In the genomic region with DNA sequence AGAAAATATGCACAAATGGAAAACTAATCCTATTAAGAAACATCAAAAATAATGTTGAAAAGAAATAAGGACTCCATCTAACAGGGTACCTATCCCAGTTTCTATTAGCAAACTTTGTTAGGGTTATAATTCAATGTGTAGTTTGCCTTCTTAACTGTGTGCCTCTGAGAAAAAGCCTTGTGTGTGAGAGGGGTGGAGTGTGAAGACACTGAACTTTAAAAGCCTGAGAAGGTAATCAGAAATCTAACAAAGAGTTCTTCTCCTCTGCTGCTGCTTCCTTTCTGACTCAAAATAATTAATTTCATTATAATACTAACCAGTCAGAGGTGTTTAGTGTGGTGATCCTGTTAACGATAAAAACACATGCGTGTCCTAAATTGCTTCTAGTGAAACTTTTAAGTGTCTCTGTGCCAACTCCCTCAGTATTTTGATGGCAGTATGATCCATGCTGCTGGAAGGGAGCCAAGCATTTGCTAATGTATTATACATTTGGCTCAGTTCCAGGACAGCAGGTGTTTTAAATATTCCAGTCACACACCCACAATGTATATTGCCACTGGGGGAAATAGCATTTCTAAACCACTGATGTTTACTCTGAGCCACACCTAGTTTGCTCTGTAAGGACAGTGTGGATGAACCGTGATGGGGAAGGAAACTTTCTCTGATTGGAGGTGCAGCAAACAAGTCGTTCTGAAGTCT, we compare ENCODE assay signal across 8 mouse cellular contexts.
A peak's percentile ranks its signal among the peaks of the same experiment; 100 is the strongest.
DNase-seq lines count a peak whose midpoint lies in the region; ATAC-seq and TF ChIP-seq lines count a peak whose summit lies in the region.
"Had no signal": no experiment of that assay in that cellular context is flagged by ENCODE, and none has a peak within 500 bp of the region (broad histone marks: within the 10 kb centered on the region; RNA-seq: fewer than 3 reads in every experiment).

No protein-coding gene starts in this region.

- no peak overlapping the region for H3K9ac ChIP-seq in embryonic facial prominence, embryonic 13.5 days
- H3K9ac ChIP-seq in hindbrain, postnatal 0 days (replicated peaks; ENCODE audit: low read length), result no peak overlapping the region
- H3K9ac ChIP-seq: limb, embryonic 15.5 days had no signal

- H3K9me3 ChIP-seq in embryonic facial prominence, embryonic 13.5 days, result no peaks in the 10 kb centered on the region
- H3K9me3 ChIP-seq in hindbrain, postnatal 0 days (ENCODE audit: low read length), result no peaks in the 10 kb centered on the region
- H3K9me3 ChIP-seq: limb, embryonic 15.5 days had no signal

- H3K4me3 ChIP-seq in embryonic facial prominence, embryonic 13.5 days, result no peak overlapping the region
- no peak overlapping the region for H3K4me3 ChIP-seq in hindbrain, postnatal 0 days (ENCODE audit: low read length)
- H3K4me3 ChIP-seq: limb, embryonic 15.5 days had no signal

- no peaks in the 10 kb centered on the region for H3K36me3 ChIP-seq in embryonic facial prominence, embryonic 13.5 days
- no peaks in the 10 kb centered on the region for H3K36me3 ChIP-seq in hindbrain, postnatal 0 days (ENCODE audit: insufficient read depth, low read length)
- H3K36me3 ChIP-seq: limb, embryonic 15.5 days had no signal

- DNase-seq in left cerebral cortex, postnatal 4 days, result peak; percentile 36
- no peak for DNase-seq in left cerebral cortex, adult 18-20 months (ENCODE audit: low spot score in 2 of 2)
- DNase-seq in hindbrain, postnatal 0 days (ENCODE audit: low spot score), result peak; percentile 74
- no peak for DNase-seq in adrenal gland, postnatal 25 days

- intact Hi-C loops in left cerebral cortex, postnatal 4 days (cut with DNase I), result no loop called here

- H3K27me3 ChIP-seq in embryonic facial prominence, embryonic 13.5 days, result no peaks in the 10 kb centered on the region
- no peaks in the 10 kb centered on the region for H3K27me3 ChIP-seq in hindbrain, postnatal 0 days (ENCODE audit: insufficient read depth, low read length)
- H3K27me3 ChIP-seq: limb, embryonic 15.5 days had no signal

- 0 out of 2 replicates have a peak, but pooled peaks have one; percentile 60 for ATAC-seq in embryonic facial prominence, embryonic 13.5 days (ENCODE audit: insufficient number of reproducible peaks, insufficient read depth, low FRiP score, low TSS enrichment, low read depth)
- no peak for ATAC-seq in hindbrain, postnatal 0 days
- ATAC-seq in neutrophil, adult 5-6 weeks (ENCODE audit: extremely low read depth, insufficient number of reproducible peaks, low FRiP score, poor library complexity, severe bottlenecking), result peak; percentile 18; the same call in 1 of the 2 replicates
- ATAC-seq in cerebellum, adult (ENCODE audit: insufficient number of reproducible peaks, low FRiP score, low TSS enrichment), result no peak

- H3K4me2 ChIP-seq in embryonic facial prominence, embryonic 13.5 days, result 0 out of 2 replicates have a peak overlapping the region, but pooled peaks have one; percentile 3
- H3K4me2 ChIP-seq in hindbrain, postnatal 0 days (ENCODE audit: low read depth, low read length), result no peak overlapping the region
- H3K4me2 ChIP-seq: limb, embryonic 15.5 days had no signal

- peaks cover 31% of the 10 kb centered on the region for H3K4me1 ChIP-seq in embryonic facial prominence, embryonic 13.5 days
- H3K4me1 ChIP-seq in hindbrain, postnatal 0 days (ENCODE audit: insufficient read depth, low read length), result 0 out of 2 replicates have a peak, but pooled peaks cover 7% of the 10 kb centered on the region

- 14% methylated on average over 4 of the region's 4 CpGs for WGBS in embryonic facial prominence, embryonic 13.5 days
- 26% methylated on average over 4 of the region's 4 CpGs for WGBS in hindbrain, postnatal 0 days

- TF ChIP-seq CTCF in hindbrain, postnatal 0 days (IDR thresholded peaks at IDR 0.05; ENCODE audit: low read depth), result no peak

- H3K27ac ChIP-seq in embryonic facial prominence, embryonic 13.5 days, result no peak overlapping the region
- H3K27ac ChIP-seq in hindbrain, postnatal 0 days, result no peak overlapping the region
- H3K27ac ChIP-seq: limb, embryonic 15.5 days had no signal

Comparison
In these comparisons a context has a peak if more than half of its experiments do, and no peak if none do; other contexts are left out.
1. DNase-seq: peak in left cerebral cortex, postnatal 4 days (single experiment) and hindbrain, postnatal 0 days (single experiment); none in left cerebral cortex, adult 18-20 months (0 of 2) and adrenal gland, postnatal 25 days (single experiment).
2. ATAC-seq: peak in embryonic facial prominence, embryonic 13.5 days (single experiment) and neutrophil, adult 5-6 weeks (single experiment); none in hindbrain, postnatal 0 days (single experiment) and cerebellum, adult (single experiment).